Mouse (Mus musculus) midbrain, embryonic 10.5 days (tissue): ENCODE data around the gene Sart3. TPM values are rescaled to one million over a fixed set of nuclear protein-coding genes. Genes with fewer than 3 reads are reported as not detected.

ENCODE experiments used
- DNase-seq: peaks from one replicate; pipeline ENCODE4 v3.0.0-alpha.2; 2017; ENCODE audit warnings: low spot score
- H3K27ac ChIP-seq: fragments of 300-500 bp; sonication (generic); replicated peaks from 2 replicates; pipeline ENCODE4 v1.5.1; 2016; ENCODE audit warnings: mild to moderate bottlenecking
- H3K27me3 ChIP-seq: fragments of 300-500 bp; sonication (generic); 2 replicates; pipeline ENCODE4 v1.6.1; 2016; ENCODE audit warnings: low read depth, mild to moderate bottlenecking; ENCODE audit not compliant: poor library complexity, severe bottlenecking
- H3K36me3 ChIP-seq: fragments of 300-500 bp; sonication (generic); 2 replicates; pipeline ENCODE4 v1.6.1; 2016; ENCODE audit warnings: mild to moderate bottlenecking, moderate library complexity
- H3K4me1 ChIP-seq: fragments of 300-500 bp; sonication (generic); 2 replicates; pipeline ENCODE4 v1.6.1; 2016
- H3K4me3 ChIP-seq: fragments of 300-500 bp; sonication (generic); 2 replicates; pipeline ENCODE4 v1.5.1; 2016; ENCODE audit warnings: mild to moderate bottlenecking, moderate library complexity
- H3K9me3 ChIP-seq: fragments of 300-500 bp; sonication (generic); replicated peaks from 2 replicates; pipeline ENCODE4 v1.6.1; 2016; ENCODE audit warnings: mild to moderate bottlenecking
- WGBS: fragments of 180-500 bp; shearing (Covaris S2); methylation state at CpG from one replicate; pipeline ENCODE4 v1.1.7; 2016; 5-methylcytosine and 5-hydroxymethylcytosine counted together
- polyA plus RNA-seq: library from polyadenylated mRNA; unstranded; fragments of >200 nt; fragmentation: Nextera tagmentation; extraction: Ambion mirVana; gene quantifications from 2 replicates; pipeline ENCODE4 v1.2.1, GENCODE M21; 2016

Gene Sart3
- polyA plus RNA-seq, 1 experiment from 2014 or later, result 77.1 TPM

GRCm38 (mm10) chr5:113693196-113693755, 79.0 kb downstream of the Sart3 start:
- H3K9me3 ChIP-seq, result peaks cover 5% of the 10 kb centered on the region; the same call in 1 of the 2 replicates
- no peak for DNase-seq
- H3K27ac ChIP-seq, result no peak overlapping the region
- no peaks in the 10 kb centered on the region for H3K36me3 ChIP-seq
- H3K27me3 ChIP-seq, result no peaks in the 10 kb centered on the region
- peaks cover 11% of the 10 kb centered on the region for H3K4me1 ChIP-seq
- no peak overlapping the region for H3K4me3 ChIP-seq
- WGBS, result 87% methylated on average over 8 of the region's 8 CpGs

Other genes starting within 250 kb of the Sart3 start
- 0.58 and 1.1 TPM in 2 replicates for gene Cmklr1, start 122.1 kb downstream of the Sart3 start, polyA plus RNA-seq
- gene 1700069L16Rik, start 47.7 kb downstream of the Sart3 start, polyA plus RNA-seq, result not detected in 2 replicates
- 4.8 and 5.5 TPM in 2 replicates for gene Ficd, start 36.7 kb downstream of the Sart3 start, polyA plus RNA-seq
- 109 and 111 TPM in 2 replicates for gene Iscu, start 238 bp upstream of the Sart3 start, polyA plus RNA-seq
- gene Tmem119, start 28.0 kb upstream of the Sart3 start, polyA plus RNA-seq, result 23.6 and 25.1 TPM in 2 replicates
- gene Selplg, start 60.1 kb upstream of the Sart3 start, polyA plus RNA-seq, result 0.77 and 1.5 TPM in 2 replicates
- 205 and 233 TPM in 2 replicates for gene Coro1c, start 136.2 kb upstream of the Sart3 start, polyA plus RNA-seq
- 13.3 and 16.8 TPM in 2 replicates for gene Ssh1, start 221.4 kb upstream of the Sart3 start, polyA plus RNA-seq
- gene Dao, start 231.2 kb upstream of the Sart3 start, polyA plus RNA-seq, result not detected in 2 replicates